Mouse (Mus musculus): ENCODE measurements around the gene Zfyve16. TPM values are rescaled to one million over a fixed set of nuclear protein-coding genes. Genes with fewer than 3 reads are reported as not detected.

Gene Zfyve16
- total RNA-seq, 2 experiments from 2014 or later = 6.3 to 8.0 TPM

DNA sequence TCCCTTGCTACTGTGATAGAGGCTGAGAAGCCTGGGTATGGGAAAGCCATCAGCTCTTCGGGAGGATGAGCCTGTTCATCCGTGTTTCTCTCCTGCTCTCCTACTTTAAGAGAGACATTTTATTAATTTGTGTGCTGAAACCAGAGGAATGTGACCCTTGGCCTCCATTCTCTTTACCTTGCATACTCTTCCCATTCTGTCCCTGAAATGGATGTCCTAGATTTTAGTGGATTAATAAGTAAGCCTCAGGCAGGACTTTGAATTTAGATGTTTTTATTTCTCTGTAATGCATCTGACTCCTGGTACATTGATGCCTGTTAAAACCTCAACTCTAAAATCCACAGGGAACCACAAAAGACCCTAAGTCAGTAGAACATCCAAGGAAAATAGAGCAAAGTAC, 61.3 kb downstream of the Zfyve16 start:
- no peak for DNase-seq (ENCODE audit: low spot score)

DNA sequence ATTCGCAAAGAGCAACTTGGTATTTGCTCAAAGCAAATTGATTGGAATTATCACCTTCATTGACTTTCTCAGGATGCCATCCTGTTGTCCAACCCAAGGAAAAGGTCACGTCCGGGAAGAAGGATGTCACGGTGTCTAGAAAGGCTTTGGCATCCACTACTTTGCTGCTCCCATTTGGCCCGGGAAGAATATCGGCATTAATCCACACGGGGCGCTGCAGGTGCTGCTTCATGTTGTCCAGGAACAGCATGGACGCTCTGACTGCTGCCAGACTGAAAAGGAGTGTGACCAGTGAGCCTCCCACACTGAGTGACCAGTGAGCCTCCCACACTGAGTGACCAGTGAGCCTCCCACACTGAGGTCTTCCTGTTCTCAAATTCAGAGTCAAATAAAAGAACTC, 62.8 kb downstream of the Zfyve16 start:
- no peak for DNase-seq (ENCODE audit: low spot score)

DNA sequence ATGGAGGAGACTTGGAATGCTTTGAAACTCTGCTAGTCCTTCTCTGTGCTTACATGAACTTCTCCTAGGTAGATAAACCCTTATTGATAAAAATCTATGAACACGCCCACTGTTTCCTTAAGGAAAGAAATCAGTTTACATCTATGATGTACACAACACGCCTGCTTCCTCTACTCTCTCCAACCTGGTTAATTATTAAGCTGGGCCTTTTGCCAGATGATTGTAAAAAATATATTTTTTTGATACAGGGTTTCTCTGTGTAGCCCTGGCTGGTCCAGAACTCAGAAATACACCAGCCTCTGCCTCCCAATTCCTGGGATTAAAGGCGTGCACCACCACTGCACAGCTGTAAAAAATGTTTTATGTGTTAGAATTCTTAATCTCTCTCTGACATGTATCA, 66.0 kb downstream of the Zfyve16 start:
- DNase-seq (ENCODE audit: low spot score) = no peak

DNA sequence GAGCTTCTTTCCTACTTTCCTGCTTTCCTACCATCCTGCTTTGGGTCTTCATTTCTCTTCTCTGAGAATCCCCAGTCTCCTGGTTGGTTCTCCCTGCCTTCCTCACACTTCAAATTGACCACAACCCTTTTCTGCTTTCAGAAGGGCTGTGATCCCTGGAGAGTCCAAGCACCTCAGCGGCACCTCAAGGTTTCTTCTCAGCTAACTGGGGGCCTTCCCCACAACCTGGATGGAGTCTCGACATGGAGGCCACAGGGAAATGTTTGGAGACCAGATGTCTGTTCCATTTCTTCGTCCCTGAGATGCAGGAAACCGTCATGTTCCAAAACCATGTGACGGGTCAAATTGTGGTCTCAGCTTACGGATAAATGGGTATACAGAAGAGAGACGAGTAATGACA, 83.8 kb downstream of the Zfyve16 start:
- no peak for DNase-seq (ENCODE audit: low spot score)

DNA sequence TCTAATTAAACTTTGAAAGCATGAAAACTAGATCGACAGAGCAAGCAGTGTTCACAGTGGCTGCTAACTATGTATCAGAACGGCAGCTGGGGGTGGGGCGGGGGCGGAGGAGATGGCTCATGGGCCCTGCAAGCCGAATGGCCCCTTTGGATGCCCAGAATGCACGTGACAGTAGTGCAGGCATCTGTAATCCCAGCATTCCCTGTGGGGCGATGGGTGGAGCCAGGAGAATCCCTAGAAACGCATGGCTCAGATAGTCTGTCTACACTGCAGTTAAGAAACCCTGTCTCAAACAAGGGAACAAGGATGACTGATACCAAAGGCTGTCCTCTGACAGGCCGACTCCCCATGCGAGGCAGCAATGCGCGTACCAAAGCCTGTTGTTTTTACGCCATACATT, 90.4 kb downstream of the Zfyve16 start:
- DNase-seq (ENCODE audit: low spot score) = no peak

DNA sequence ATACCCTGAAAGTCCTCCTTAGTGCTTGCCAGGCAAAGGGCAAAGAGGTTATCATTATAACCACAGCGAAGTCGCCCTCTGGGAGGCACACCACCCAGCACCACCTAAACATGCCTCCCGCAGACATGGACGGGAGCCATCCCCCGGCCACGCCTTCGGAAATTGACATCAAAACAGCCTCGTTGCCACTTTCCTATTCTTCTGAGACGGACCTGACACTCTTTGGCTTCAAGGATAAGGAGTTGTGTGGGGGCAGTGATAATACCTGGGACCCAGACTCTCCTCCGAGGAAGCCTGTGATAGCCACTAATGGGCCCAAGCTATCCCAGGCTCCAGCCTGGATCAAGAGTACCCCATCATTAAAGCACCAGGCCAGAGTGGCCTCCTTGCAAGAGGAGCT, 92.0 kb downstream of the Zfyve16 start:
- DNase-seq (ENCODE audit: low spot score) = no peak

Other genes with a start within 250 kb of the Zfyve16 start
- not detected for gene Gm20379, start 224.9 kb downstream of the Zfyve16 start, total RNA-seq (2021)
- under 1 TPM; 0.68 to 0.71 TPM for gene Dhfr, start 176.1 kb downstream of the Zfyve16 start, total RNA-seq (2021)
- gene Msh3, start 175.9 kb downstream of the Zfyve16 start, total RNA-seq (2021) = 10 to 100 TPM in 1 of 2 experiments, 1 to 10 TPM in 1; 9.4 to 10.7 TPM
- gene Ankrd34b, start 105.0 kb downstream of the Zfyve16 start, total RNA-seq (2021) = not detected
- gene Fam151b, start 46.9 kb downstream of the Zfyve16 start, total RNA-seq (2021) = 1 to 10 TPM; 1.8 to 2.5 TPM
- gene Spz1, start 45.3 kb upstream of the Zfyve16 start, total RNA-seq (2021) = not detected
- 1 to 10 TPM; 2.1 to 2.9 TPM for gene Serinc5, start 80.2 kb upstream of the Zfyve16 start, total RNA-seq (2021)

Measured in gastrocnemius, adult 18-20 months (tissue).